In the genomic region with DNA sequence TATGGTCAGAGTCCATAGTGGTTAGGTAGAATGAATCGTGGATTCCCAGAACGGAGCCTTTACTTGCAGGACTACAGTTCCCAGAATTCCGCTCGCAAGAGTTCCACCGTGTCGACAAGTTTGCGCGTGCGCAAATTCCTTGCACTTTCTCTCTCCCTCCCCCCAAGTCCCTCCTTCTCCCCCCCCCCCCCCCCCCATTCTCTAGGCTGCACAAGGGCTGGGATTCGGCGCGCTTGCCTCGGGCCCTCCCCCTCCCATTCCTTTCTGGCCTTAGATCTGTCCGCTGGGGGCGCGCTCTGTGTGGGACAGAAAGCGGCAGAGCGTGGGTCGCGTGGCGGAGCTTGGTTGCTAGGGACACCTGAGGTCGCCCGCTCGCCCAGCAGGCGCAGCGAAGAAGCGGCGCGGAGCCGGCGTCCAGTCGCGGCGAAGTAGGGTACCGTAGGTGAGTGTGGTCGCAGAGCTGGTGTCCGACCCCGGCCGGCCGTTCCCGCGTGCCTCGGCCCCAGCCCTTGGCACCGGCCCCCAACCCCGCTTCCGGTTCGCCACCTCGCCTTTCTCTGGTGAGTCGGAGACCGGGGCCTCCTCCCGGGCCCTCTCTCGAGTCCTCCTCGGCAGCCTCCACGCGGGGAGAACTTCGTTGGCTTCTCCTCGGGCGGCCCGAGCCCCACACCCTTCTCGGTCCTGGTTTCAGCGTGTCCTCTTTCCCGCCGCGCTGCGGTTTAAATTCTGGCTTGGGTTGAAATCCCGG, we compare ENCODE assay signal across 8 mouse cellular contexts. TPM values are rescaled to one million over a fixed set of nuclear protein-coding genes. Genes with fewer than 3 reads are reported as not detected.
DNase-seq lines count a peak whose midpoint lies in the region; ATAC-seq and TF ChIP-seq lines count a peak whose summit lies in the region.

A gene (plus strand): TSS at position 298 of the 748 bp plus-strand sequence.

- CTCF ChIA-PET in Patski (lab: Charles Lee), result interaction anchor here (1.6 to 1.7 kb wide), 2 partner anchors 10 to 18 kb away, joined by 4 to 6 read pairs; no protein-coding TSS in a partner anchor

- peaks cover 14% of the 10 kb centered on the region for H3K4me1 ChIP-seq in hindbrain, embryonic 13.5 days (replicated peaks)

- under 1% methylated on average over 63 of the region's 66 CpGs for WGBS in hindbrain, embryonic 13.5 days

- TF ChIP-seq CTCF in Patski (IDR thresholded peaks at IDR 0.05), result peak; percentile 88

- H3K27me3 ChIP-seq in Patski, result no peaks in the 10 kb centered on the region
- no peaks in the 10 kb centered on the region for H3K27me3 ChIP-seq in hindbrain, embryonic 13.5 days

- H3K9ac ChIP-seq in hindbrain, embryonic 13.5 days, result peak within 1 kb of the TSS; percentile 82

- H3K36me3 ChIP-seq in hindbrain, embryonic 13.5 days, result no peaks in the 10 kb centered on the region

- DNase-seq in Patski (ENCODE audit: low read depth, low spot score), result peak; percentile 66
- DNase-seq in cerebellum, postnatal 14 days, result peak; percentile 97 to 98
- peak; percentile 86 for DNase-seq in frontal cortex, postnatal 14 days (ENCODE audit: low spot score in 2 of 2)
- peak; percentile 69 to 81 for DNase-seq in layer of hippocampus, postnatal 25 days (ENCODE audit: extremely low spot score in 1 of 2, low spot score in 1 of 2)
- DNase-seq in lung, postnatal 25 days (ENCODE audit: low spot score), result peak; percentile 96
- DNase-seq in retina, embryonic 14.5 days (ENCODE audit: low spot score), result peak; percentile 97
- peak; percentile 94 for DNase-seq in thymus, postnatal 4 days

- H3K4me2 ChIP-seq in hindbrain, embryonic 13.5 days, result peak within 1 kb of the TSS; percentile 62

- in situ Hi-C loops in Patski (cut with MboI; ENCODE audit: low pct_unique_long_range_greater_than_20kb), result no loop called here

- peak; percentile 99 for ATAC-seq in Patski
- peak; percentile 99 for ATAC-seq in hindbrain, embryonic 13.5 days (ENCODE audit: low FRiP score)

- POLR2A ChIA-PET in Patski (lab: Charles Lee), result interaction anchor here (0.6 kb wide), 1 partner anchor 39 kb away, joined by 6 read pairs; no protein-coding TSS in a partner anchor

- H3K9me3 ChIP-seq in hindbrain, embryonic 13.5 days, result no peaks in the 10 kb centered on the region

- H3K4me3 ChIP-seq in hindbrain, embryonic 13.5 days, result peak within 1 kb of the TSS; percentile 71

- H3K27ac ChIP-seq in hindbrain, embryonic 13.5 days, result peak within 1 kb of the TSS; percentile 87

RNA-seq across cellular contexts. Expression of the gene that starts here (rescaled TPM):
- polyA plus RNA-seq in Patski (2021), result 23.6 TPM
- polyA plus RNA-seq in hindbrain, embryonic 13.5 days (2015; fragmentation: Nextera tagmentation; extraction: Ambion mirVana), result 11.9 and 13.3 TPM in 2 replicates
- total RNA-seq in layer of hippocampus, postnatal 25 days (2021), result 10 to 100 TPM; 20.3 to 26.7 TPM

Comparison
In these comparisons a context has a peak if more than half of its experiments do, and no peak if none do; other contexts are left out.
1. Peak in every context shown above with its lines: DNase-seq, ATAC-seq, H3K4me3 ChIP-seq and H3K27ac ChIP-seq.